Mouse (Mus musculus): ENCODE measurements around the gene Eif2d. TPM values are rescaled to one million over a fixed set of nuclear protein-coding genes. Genes with fewer than 3 reads are reported as not detected.

The Eif2d gene
- polyA plus RNA-seq, 1 experiment from 2014 or later = 50.3 TPM

- 39% methylated on average over 3 of the region's 3 CpGs for WGBS
- Histone ChIP-seq H3K27me3 (ENCODE audit: control insufficient read depth, insufficient read depth, low read length) (no peaks in the 10 kb centered on the region), H3K4me3 (replicated peaks; ENCODE audit: low read length) (no peak overlapping the region), H3K9me3 (ENCODE audit: control insufficient read depth, low read length) (no peaks in the 10 kb centered on the region), H3K27ac (no peak overlapping the region), H3K4me1 (replicated peaks; ENCODE audit: control insufficient read depth, insufficient read depth, low read length) (no peaks in the 10 kb centered on the region), H3K4me2 (replicated peaks) (no peak overlapping the region), H3K36me3 (replicated peaks; ENCODE audit: control insufficient read depth, insufficient read depth) (peaks cover 5% of the 10 kb centered on the region; the same call in 1 of the 2 replicates), H3K9ac (no peak overlapping the region)
- ATAC-seq (ENCODE audit: low FRiP score) (no peak), DNase-seq (ENCODE audit: low spot score) (no peak)
Observed at GRCm38 (mm10) chr1:131121987-131122386, 31.0 kb upstream of the Eif2d start.

DNA sequence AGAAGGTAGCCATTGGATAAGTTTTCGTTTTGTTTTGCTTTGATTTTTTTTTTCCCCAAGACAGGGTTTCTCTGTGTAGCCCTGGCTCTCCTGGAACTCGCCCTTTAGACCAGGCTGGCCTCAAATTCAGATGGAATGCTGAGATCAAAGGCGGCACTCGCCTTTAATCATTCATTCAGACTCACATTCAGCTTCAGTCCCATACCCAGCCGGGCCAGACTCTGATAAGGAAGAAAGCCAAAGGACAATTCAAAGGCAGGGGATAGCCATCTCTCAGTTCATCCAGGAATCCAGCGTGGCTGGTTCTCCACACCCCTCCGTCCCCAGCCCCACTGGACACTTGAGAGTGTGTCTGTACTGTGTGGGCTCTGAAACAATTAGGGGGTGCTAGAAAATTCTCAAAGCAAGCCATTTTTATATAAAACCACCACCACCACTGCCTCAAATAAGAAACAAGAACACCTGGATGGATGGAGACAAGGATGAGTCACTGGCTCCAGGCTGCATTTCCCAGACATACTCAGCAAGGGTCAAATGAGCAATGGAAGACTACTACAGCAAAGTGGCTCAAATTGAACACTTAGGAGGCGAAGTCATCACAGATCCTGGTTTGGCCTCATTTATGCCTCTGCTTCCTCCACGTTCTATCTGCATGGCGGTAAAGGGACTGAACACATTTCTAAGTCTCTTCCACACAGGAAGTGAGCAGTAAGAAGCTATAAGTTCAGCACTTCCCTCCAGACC, 29.3 kb upstream of the Eif2d start:
- Histone ChIP-seq H3K9me3 (ENCODE audit: control insufficient read depth, low read length) (no peaks in the 10 kb centered on the region), H3K27ac (no peak overlapping the region), H3K4me1 (replicated peaks; ENCODE audit: control insufficient read depth, insufficient read depth, low read length) (no peaks in the 10 kb centered on the region), H3K9ac (no peak overlapping the region), H3K4me2 (replicated peaks) (no peak overlapping the region), H3K4me3 (replicated peaks; ENCODE audit: low read length) (no peak overlapping the region), H3K36me3 (replicated peaks; ENCODE audit: control insufficient read depth, insufficient read depth) (peaks cover 21% of the 10 kb centered on the region), H3K27me3 (ENCODE audit: control insufficient read depth, insufficient read depth, low read length) (no peaks in the 10 kb centered on the region)
- no peak for DNase-seq (ENCODE audit: low spot score)
- no peak for ATAC-seq (ENCODE audit: low FRiP score)
- 71% methylated on average over 10 of the region's 10 CpGs for WGBS

DNA sequence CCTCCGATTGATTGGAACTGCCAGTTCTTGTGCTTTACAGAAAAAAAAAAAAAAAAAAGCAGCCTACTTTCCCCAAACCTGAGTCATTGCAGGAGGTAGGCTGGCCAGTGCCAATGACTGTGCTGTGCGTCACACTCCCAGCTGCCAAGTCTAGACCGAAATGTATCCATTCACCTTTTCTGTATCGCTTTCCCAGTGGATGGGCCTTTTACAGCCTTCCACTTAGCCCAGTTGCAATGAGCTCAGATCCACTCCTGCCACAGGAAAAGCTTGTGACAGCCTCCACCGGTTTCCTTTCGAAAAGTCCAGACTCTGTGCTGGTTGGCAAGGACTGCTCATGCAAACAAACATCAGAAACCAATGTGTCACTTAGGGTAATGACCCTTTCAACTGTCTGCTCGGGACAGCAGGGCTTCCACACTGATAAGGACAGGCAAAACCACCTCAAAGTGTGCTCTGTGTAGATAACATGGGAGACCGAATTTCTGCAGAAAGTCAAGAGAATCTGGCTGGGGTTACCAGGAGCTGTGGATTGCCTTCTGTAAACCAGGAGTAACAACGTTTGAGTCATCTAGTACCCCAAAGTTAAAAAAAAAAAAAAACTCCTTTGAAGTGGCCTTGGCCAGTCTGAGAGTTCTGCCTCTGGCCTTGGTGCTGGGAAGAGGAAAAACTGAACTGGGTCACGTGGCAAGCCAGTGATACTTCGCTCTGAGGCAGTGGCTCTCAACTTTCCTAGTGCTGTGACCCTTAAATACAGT, 26.8 kb upstream of the Eif2d start:
- 80% methylated on average over 11 of the region's 11 CpGs for WGBS
- Histone ChIP-seq H3K4me1 (replicated peaks; ENCODE audit: control insufficient read depth, insufficient read depth, low read length) (no peaks in the 10 kb centered on the region), H3K27me3 (ENCODE audit: control insufficient read depth, insufficient read depth, low read length) (no peaks in the 10 kb centered on the region), H3K36me3 (replicated peaks; ENCODE audit: control insufficient read depth, insufficient read depth) (peaks cover 39% of the 10 kb centered on the region), H3K9me3 (ENCODE audit: control insufficient read depth, low read length) (no peaks in the 10 kb centered on the region), H3K4me2 (replicated peaks) (no peak overlapping the region), H3K4me3 (replicated peaks; ENCODE audit: low read length) (no peak overlapping the region), H3K27ac (no peak overlapping the region), H3K9ac (no peak overlapping the region)
- no peak for ATAC-seq (ENCODE audit: low FRiP score)
- DNase-seq (ENCODE audit: low spot score) = no peak

DNA sequence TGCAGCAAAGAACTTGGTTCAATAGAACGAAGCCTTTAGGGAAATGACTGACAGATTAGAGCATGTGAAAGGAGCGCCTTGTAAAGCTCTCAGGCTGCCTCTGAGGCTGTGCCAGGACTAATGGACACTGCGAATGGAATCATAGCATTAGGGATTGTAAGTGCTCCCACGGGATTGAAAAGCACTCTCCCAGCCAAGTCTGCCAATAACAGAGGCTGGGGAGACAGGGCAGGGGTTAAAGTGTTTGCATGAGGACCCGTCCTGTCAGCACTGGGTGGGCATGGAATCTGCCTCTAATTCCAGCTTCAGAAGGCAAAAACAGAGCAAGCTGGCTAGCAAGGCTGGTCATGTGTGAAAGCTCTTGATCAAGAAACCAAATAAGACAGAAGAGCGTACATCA, 18.8 kb upstream of the Eif2d start:
- H3K36me3 ChIP-seq (replicated peaks; ENCODE audit: control insufficient read depth, insufficient read depth) = peaks cover 20% of the 10 kb centered on the region
- DNase-seq (ENCODE audit: low spot score) (peak; percentile 29), ATAC-seq (ENCODE audit: low FRiP score) (no peak)
- no peaks in the 10 kb centered on the region for H3K9me3 ChIP-seq (ENCODE audit: control insufficient read depth, low read length)
- no peak overlapping the region for H3K9ac ChIP-seq
- H3K4me3 ChIP-seq (replicated peaks; ENCODE audit: low read length) = no peak overlapping the region
- H3K27ac ChIP-seq = no peak overlapping the region
- peak overlapping the region; percentile 21; the same call in 1 of the 2 replicates for H3K4me2 ChIP-seq (replicated peaks)
- WGBS = 30% methylated on average over 6 of the region's 6 CpGs
- H3K4me1 ChIP-seq (replicated peaks; ENCODE audit: control insufficient read depth, insufficient read depth, low read length) = peaks cover 39% of the 10 kb centered on the region
- no peaks in the 10 kb centered on the region for H3K27me3 ChIP-seq (ENCODE audit: control insufficient read depth, insufficient read depth, low read length)

DNA sequence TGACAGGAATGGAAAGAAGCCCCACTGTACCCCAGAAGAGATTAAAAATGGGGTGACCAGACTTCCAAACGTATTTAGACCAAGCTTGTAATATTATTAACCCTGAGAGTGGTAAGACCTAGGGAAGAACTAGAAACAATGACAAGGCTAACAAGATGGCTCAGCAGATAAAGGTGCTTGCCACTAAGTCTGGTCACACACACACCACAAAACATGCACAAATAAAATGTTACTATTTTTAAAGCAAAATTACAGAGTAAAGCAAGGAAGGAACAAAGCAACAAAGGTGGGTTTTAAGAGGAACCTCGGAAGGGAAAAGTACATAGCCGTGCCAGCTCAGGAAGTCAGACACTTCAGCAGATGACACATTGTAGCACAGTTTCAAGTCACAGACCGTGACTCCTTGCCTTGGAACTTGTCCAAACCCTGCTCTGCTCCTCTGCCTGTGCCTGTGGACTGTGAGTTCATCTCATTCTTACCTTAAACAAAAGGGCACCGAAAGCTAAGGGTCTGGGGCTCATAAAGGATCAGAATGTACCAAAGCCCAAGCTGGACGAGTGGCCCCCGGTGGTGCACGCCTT, 17.9 kb upstream of the Eif2d start:
- Histone ChIP-seq H3K9ac (no peak overlapping the region), H3K36me3 (replicated peaks; ENCODE audit: control insufficient read depth, insufficient read depth) (peaks cover 12% of the 10 kb centered on the region), H3K27me3 (ENCODE audit: control insufficient read depth, insufficient read depth, low read length) (no peaks in the 10 kb centered on the region), H3K4me2 (replicated peaks) (peak overlapping the region; percentile 62), H3K9me3 (ENCODE audit: control insufficient read depth, low read length) (no peaks in the 10 kb centered on the region), H3K4me3 (replicated peaks; ENCODE audit: low read length) (no peak overlapping the region), H3K4me1 (replicated peaks; ENCODE audit: control insufficient read depth, insufficient read depth, low read length) (peaks cover 41% of the 10 kb centered on the region), H3K27ac (peak overlapping the region; percentile 33; the same call in 1 of the 2 replicates)
- ATAC-seq (ENCODE audit: low FRiP score) (no peak), DNase-seq (ENCODE audit: low spot score) (no peak)
- WGBS = 48% methylated on average over 8 of the region's 8 CpGs

DNA sequence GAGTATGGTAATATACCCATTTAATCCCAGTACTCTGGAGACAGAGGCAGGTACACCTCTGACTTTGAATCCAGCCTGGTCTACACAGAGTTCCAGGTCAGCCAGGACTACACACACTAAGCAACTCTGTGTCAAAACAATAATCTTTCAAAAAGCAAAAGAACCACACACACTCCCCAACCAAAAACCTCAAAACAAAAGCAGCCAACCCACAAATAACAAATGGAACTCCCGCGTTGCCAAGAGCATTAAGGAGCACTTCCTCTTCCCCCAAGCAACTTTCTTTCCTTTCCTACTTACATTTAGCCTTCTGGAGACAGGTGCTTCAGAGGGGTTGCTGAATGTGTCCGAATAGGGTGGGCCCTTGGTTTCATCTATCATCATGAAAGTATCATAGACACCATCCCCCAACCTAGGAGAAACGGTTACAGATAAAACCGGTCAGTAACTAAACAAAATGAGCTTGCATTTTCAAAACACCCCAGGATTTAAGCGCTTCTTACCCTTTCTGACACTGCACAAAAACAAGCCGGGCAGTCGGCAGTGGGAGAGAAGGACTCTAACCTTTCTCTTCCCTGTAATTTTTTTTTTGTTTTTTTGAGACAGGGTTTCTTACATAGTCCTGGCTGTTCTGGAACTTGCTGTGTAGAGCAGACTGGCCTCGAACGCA, 16.9 kb upstream of the Eif2d start:
- H3K36me3 ChIP-seq (replicated peaks; ENCODE audit: control insufficient read depth, insufficient read depth) = 0 out of 2 replicates have a peak, but pooled peaks cover 7% of the 10 kb centered on the region
- H3K9me3 ChIP-seq (ENCODE audit: control insufficient read depth, low read length) = no peaks in the 10 kb centered on the region
- no peak overlapping the region for H3K27ac ChIP-seq
- 0 out of 2 replicates have a peak overlapping the region, but pooled peaks have one; percentile 2 for H3K9ac ChIP-seq
- H3K4me1 ChIP-seq (replicated peaks; ENCODE audit: control insufficient read depth, insufficient read depth, low read length) = peaks cover 41% of the 10 kb centered on the region
- ATAC-seq (ENCODE audit: low FRiP score) (no peak), DNase-seq (ENCODE audit: low spot score) (no peak)
- H3K4me2 ChIP-seq (replicated peaks) = peak overlapping the region; percentile 62
- no peaks in the 10 kb centered on the region for H3K27me3 ChIP-seq (ENCODE audit: control insufficient read depth, insufficient read depth, low read length)
- 0 out of 2 replicates have a peak overlapping the region, but pooled peaks have one; percentile 77 for H3K4me3 ChIP-seq (replicated peaks; ENCODE audit: low read length)
- 88% methylated on average over 10 of the region's 10 CpGs for WGBS

GRCm38 (mm10) chr1:131137111-131137510, 15.9 kb upstream of the Eif2d start:
- H3K4me1 ChIP-seq (replicated peaks; ENCODE audit: control insufficient read depth, insufficient read depth, low read length) = peaks cover 41% of the 10 kb centered on the region
- peak overlapping the region; percentile 86 for H3K9ac ChIP-seq
- DNase-seq (ENCODE audit: low spot score) (no peak), ATAC-seq (ENCODE audit: low FRiP score) (no peak)
- 0 out of 2 replicates have a peak, but pooled peaks cover 7% of the 10 kb centered on the region for H3K36me3 ChIP-seq (replicated peaks; ENCODE audit: control insufficient read depth, insufficient read depth)
- peak overlapping the region; percentile 77 for H3K4me3 ChIP-seq (replicated peaks; ENCODE audit: low read length)
- 0 out of 2 replicates have a peak overlapping the region, but pooled peaks have one; percentile 55 for H3K27ac ChIP-seq
- H3K4me2 ChIP-seq (replicated peaks) = peak overlapping the region; percentile 62
- 5% methylated on average over 5 of the region's 5 CpGs for WGBS
- no peaks in the 10 kb centered on the region for H3K9me3 ChIP-seq (ENCODE audit: control insufficient read depth, low read length)
- no peaks in the 10 kb centered on the region for H3K27me3 ChIP-seq (ENCODE audit: control insufficient read depth, insufficient read depth, low read length)

DNA sequence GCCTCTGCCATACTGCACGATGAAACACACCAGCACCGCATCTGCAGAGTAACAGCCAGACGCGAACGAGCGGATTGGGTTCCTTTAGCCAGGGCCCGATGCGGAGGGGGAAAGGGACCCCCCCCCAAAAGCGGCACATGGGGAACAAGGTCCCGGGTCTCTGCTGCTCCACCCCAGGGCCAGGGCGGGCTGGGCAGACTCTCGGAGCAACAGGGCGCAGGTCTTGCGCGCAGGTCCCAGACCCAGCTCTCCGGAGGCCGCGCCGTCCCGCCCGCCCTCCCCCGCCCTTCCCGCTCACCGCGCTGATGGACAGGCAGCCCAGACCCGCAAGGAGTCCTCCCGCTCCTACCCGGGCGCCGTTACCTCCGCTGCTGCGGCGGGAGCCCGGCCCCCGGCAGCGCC, 15.3 kb upstream of the Eif2d start:
- H3K27me3 ChIP-seq (ENCODE audit: control insufficient read depth, insufficient read depth, low read length) = no peaks in the 10 kb centered on the region
- under 1% methylated on average over 28 of the region's 36 CpGs for WGBS
- DNase-seq (ENCODE audit: low spot score) (peak; percentile 38), ATAC-seq (ENCODE audit: low FRiP score) (peak; percentile 90)
- peak overlapping the region; percentile 62 for H3K4me2 ChIP-seq (replicated peaks)
- 0 out of 2 replicates have a peak, but pooled peaks cover 3% of the 10 kb centered on the region for H3K36me3 ChIP-seq (replicated peaks; ENCODE audit: control insufficient read depth, insufficient read depth)
- H3K9ac ChIP-seq = peak overlapping the region; percentile 86
- peaks cover 41% of the 10 kb centered on the region for H3K4me1 ChIP-seq (replicated peaks; ENCODE audit: control insufficient read depth, insufficient read depth, low read length)
- H3K4me3 ChIP-seq (replicated peaks; ENCODE audit: low read length) = peak overlapping the region; percentile 77
- no peaks in the 10 kb centered on the region for H3K9me3 ChIP-seq (ENCODE audit: control insufficient read depth, low read length)
- peak overlapping the region; percentile 88 for H3K27ac ChIP-seq

All from hindbrain, embryonic 14.5 days (tissue).